Comparison of ENCODE assay signal across 9 mouse cellular contexts in the genomic region with DNA sequence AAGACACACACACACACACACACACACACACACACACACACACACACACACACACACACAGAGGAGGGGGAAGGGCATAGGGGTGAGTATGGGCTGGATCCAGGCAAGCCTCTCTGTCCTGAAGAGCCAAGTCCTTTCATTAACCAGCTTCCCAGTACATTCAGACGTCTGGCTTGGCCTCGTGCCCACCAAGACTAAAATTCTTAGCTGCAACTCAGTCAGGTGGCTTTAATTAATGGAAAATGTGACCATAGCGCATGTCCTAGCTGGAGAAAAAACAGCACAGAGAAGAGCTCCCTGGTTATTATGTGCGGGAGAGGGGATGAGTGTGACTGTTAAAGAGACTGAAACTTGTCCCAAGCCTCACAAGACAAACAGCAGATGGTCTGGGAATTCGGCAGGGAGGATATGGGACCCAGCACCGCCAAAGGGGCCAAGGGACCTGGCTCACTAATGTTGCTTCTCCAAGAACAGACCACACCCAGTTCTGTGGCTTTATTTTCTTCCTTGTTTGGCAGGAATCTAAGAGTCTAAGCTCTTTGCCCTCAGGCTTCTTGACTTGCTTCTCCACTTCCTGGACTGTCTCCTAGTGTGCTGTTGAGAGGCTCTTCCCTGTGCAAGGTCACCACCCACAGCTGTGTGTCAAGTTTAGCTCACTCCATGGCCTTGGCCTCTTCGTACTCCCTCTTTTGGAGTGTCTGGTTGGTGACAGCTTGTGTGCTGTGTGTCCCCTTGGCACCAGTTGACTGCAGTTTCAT. TPM values are rescaled to one million over a fixed set of nuclear protein-coding genes. Genes with fewer than 3 reads are reported as not detected.
DNase-seq lines count a peak whose midpoint lies in the region; ATAC-seq and TF ChIP-seq lines count a peak whose summit lies in the region.
"Had no signal": no experiment of that assay in that cellular context is flagged by ENCODE, and none has a peak within 500 bp of the region (broad histone marks: within the 10 kb centered on the region; RNA-seq: fewer than 3 reads in every experiment).

No protein-coding gene starts in this region.

- H3K4me2 ChIP-seq in hindbrain, embryonic 13.5 days, result no peak overlapping the region
- no peak overlapping the region for H3K4me2 ChIP-seq in intestine, embryonic 15.5 days (replicated peaks)
- no peak overlapping the region for H3K4me2 ChIP-seq in stomach, postnatal 0 days (replicated peaks; ENCODE audit: low read depth)

- H3K4me1 ChIP-seq in hindbrain, embryonic 10.5 days (replicated peaks), result peaks cover 24% of the 10 kb centered on the region
- H3K4me1 ChIP-seq in hindbrain, embryonic 13.5 days (replicated peaks), result no peaks in the 10 kb centered on the region; the same call in 1 of the 2 replicates
- H3K4me1 ChIP-seq in intestine, embryonic 15.5 days (replicated peaks), result peaks cover 16% of the 10 kb centered on the region; the same call in 1 of the 2 replicates
- H3K4me1 ChIP-seq in lung, adult 2 months (ENCODE audit: control insufficient read depth, insufficient read depth, low read length), result peaks cover 2% of the 10 kb centered on the region; the same call in 1 of the 2 replicates
- H3K4me1 ChIP-seq in stomach, postnatal 0 days (replicated peaks; ENCODE audit: control insufficient read depth, insufficient read depth), result peaks cover 8% of the 10 kb centered on the region; the same call in 1 of the 2 replicates

- no peak for TF ChIP-seq EP300 in stomach, postnatal 0 days (optimal IDR thresholded peaks at IDR 0.05)

- peak overlapping the region; percentile 50; the same call in 1 of the 2 replicates for H3K27ac ChIP-seq in hindbrain, embryonic 10.5 days
- H3K27ac ChIP-seq in hindbrain, embryonic 13.5 days, result no peak overlapping the region
- H3K27ac ChIP-seq in gastrocnemius, adult 2 months, result peak overlapping the region; percentile 70
- no peak overlapping the region; the same call in 1 of the 2 replicates for H3K27ac ChIP-seq in intestine, embryonic 15.5 days
- H3K27ac ChIP-seq in stomach, postnatal 0 days (replicated peaks), result peak overlapping the region; percentile 84
- H3K27ac ChIP-seq: macrophage had no signal

- ATAC-seq in hindbrain, embryonic 13.5 days (ENCODE audit: low FRiP score), result no peak
- ATAC-seq in intestine, embryonic 15.5 days, result peak; percentile 85
- ATAC-seq in stomach, postnatal 0 days (ENCODE audit: low FRiP score, low TSS enrichment), result peak; percentile 85

- peak; percentile 18 for DNase-seq in hindbrain, embryonic 10.5 days (ENCODE audit: low spot score)
- DNase-seq in adrenal gland, postnatal 10 days, result peak; percentile 67
- DNase-seq in gastrocnemius, adult 2 months, result peak; percentile 78
- peak; percentile 23 for DNase-seq in lung, adult 2 months
- peak; percentile 39 for DNase-seq in stomach, postnatal 0 days (ENCODE audit: low spot score)
- no peak for DNase-seq in layer of hippocampus, postnatal 36 days

- no peak overlapping the region for H3K4me3 ChIP-seq in hindbrain, embryonic 10.5 days
- no peak overlapping the region for H3K4me3 ChIP-seq in hindbrain, embryonic 13.5 days
- H3K4me3 ChIP-seq in gastrocnemius, adult 2 months, result peak overlapping the region; percentile 7
- no peak overlapping the region for H3K4me3 ChIP-seq in intestine, embryonic 15.5 days (replicated peaks)
- no peak overlapping the region for H3K4me3 ChIP-seq in lung, adult 2 months (replicated peaks; ENCODE audit: extremely low read depth, low read depth, low read length)
- H3K4me3 ChIP-seq in stomach, postnatal 0 days (ENCODE audit: low read depth, low read length), result no peak overlapping the region

- H3K27me3 ChIP-seq in hindbrain, embryonic 10.5 days (ENCODE audit: insufficient read depth, poor library complexity, severe bottlenecking), result no peaks in the 10 kb centered on the region
- H3K27me3 ChIP-seq in hindbrain, embryonic 13.5 days, result no peaks in the 10 kb centered on the region
- H3K27me3 ChIP-seq in intestine, embryonic 15.5 days (replicated peaks), result no peaks in the 10 kb centered on the region
- no peaks in the 10 kb centered on the region for H3K27me3 ChIP-seq in stomach, postnatal 0 days (ENCODE audit: control insufficient read depth, insufficient read depth, low read length)

- no peaks in the 10 kb centered on the region for H3K36me3 ChIP-seq in hindbrain, embryonic 10.5 days
- no peaks in the 10 kb centered on the region for H3K36me3 ChIP-seq in hindbrain, embryonic 13.5 days
- H3K36me3 ChIP-seq in intestine, embryonic 15.5 days, result no peaks in the 10 kb centered on the region
- no peaks in the 10 kb centered on the region for H3K36me3 ChIP-seq in stomach, postnatal 0 days (ENCODE audit: control insufficient read depth, insufficient read depth, low read length)

- TF ChIP-seq POLR2A in lung, adult 2 months (IDR thresholded peaks at IDR 0.05; ENCODE audit: borderline replicate concordance, extremely low read depth, low read depth, low read length), result no peak

- H3K9me3 ChIP-seq in hindbrain, embryonic 10.5 days, result no peaks in the 10 kb centered on the region
- H3K9me3 ChIP-seq in hindbrain, embryonic 13.5 days, result no peaks in the 10 kb centered on the region
- H3K9me3 ChIP-seq in intestine, embryonic 15.5 days, result no peaks in the 10 kb centered on the region
- no peaks in the 10 kb centered on the region for H3K9me3 ChIP-seq in stomach, postnatal 0 days (ENCODE audit: control insufficient read depth, low read length)

- intact Hi-C loops in gastrocnemius, adult 2 months (cut with DNase I), result no loop called here

- no peak overlapping the region for H3K9ac ChIP-seq in hindbrain, embryonic 13.5 days
- no peak overlapping the region for H3K9ac ChIP-seq in intestine, embryonic 15.5 days
- H3K9ac ChIP-seq in stomach, postnatal 0 days (ENCODE audit: low read length), result no peak overlapping the region

- 62% methylated on average over 7 of the region's 7 CpGs for WGBS in hindbrain, embryonic 10.5 days
- 61% methylated on average over 7 of the region's 7 CpGs for WGBS in hindbrain, embryonic 13.5 days
- WGBS in intestine, embryonic 15.5 days, result 52% methylated on average over 7 of the region's 7 CpGs
- WGBS in lung, adult 2 months, result 25% methylated on average over 7 of the region's 7 CpGs
- 15% methylated on average over 7 of the region's 7 CpGs for WGBS in stomach, postnatal 0 days

- TF ChIP-seq CTCF in gastrocnemius, adult 2 months (IDR thresholded peaks at IDR 0.05), result no peak
- TF ChIP-seq CTCF in lung, adult 2 months (IDR thresholded peaks at IDR 0.05; ENCODE audit: insufficient read depth, low read length), result no peak
- peak; percentile 6; the same call in 1 of the 2 replicates for TF ChIP-seq CTCF in stomach, postnatal 0 days (IDR thresholded peaks at IDR 0.05; ENCODE audit: low read depth)

RNA-seq across cellular contexts. Expression of a gene that starts 9.1 kb away (rescaled TPM):
- polyA plus RNA-seq in hindbrain, embryonic 10.5 days (2016; fragmentation: Nextera tagmentation; extraction: Ambion mirVana), result 5.8 and 8.4 TPM in 2 replicates
- polyA plus RNA-seq in hindbrain, embryonic 13.5 days (2015; fragmentation: Nextera tagmentation; extraction: Ambion mirVana), result 10.5 and 11.2 TPM in 2 replicates
- total RNA-seq in adrenal gland, postnatal 10 days (2021), result 10 to 100 TPM; 17.6 to 18.7 TPM
- 10 to 100 TPM; 15.5 to 15.9 TPM for total RNA-seq in gastrocnemius, adult 2 months (2021)
- polyA plus RNA-seq in intestine, embryonic 15.5 days (2015; fragmentation: Nextera tagmentation; extraction: Ambion mirVana), result 7.1 and 7.3 TPM in 2 replicates
- 20.3 and 37.6 TPM in 2 replicates for polyA plus RNA-seq in lung, adult 2 months (2012; rRNA removed)
- polyA plus RNA-seq in stomach, postnatal 0 days (2015; fragmentation: Nextera tagmentation; extraction: Ambion mirVana), result 4.7 and 4.9 TPM in 2 replicates
- 10 to 100 TPM; 29.6 to 33.5 TPM for total RNA-seq in layer of hippocampus, postnatal 36 days (2021)

RNA-seq across cellular contexts. Expression of a gene that starts 27.1 kb away (rescaled TPM):
- not detected in 2 replicates for polyA plus RNA-seq in hindbrain, embryonic 10.5 days (2016; fragmentation: Nextera tagmentation; extraction: Ambion mirVana)
- polyA plus RNA-seq in hindbrain, embryonic 13.5 days (2015; fragmentation: Nextera tagmentation; extraction: Ambion mirVana), result not detected in 2 replicates
- 10 to 100 TPM; 14.8 to 37.5 TPM for total RNA-seq in adrenal gland, postnatal 10 days (2021)
- not detected for total RNA-seq in gastrocnemius, adult 2 months (2021)
- 0.34 TPM in 2 replicates for polyA plus RNA-seq in intestine, embryonic 15.5 days (2015; fragmentation: Nextera tagmentation; extraction: Ambion mirVana)
- 0.08 and 0.12 TPM in 2 replicates for polyA plus RNA-seq in lung, adult 2 months (2012; rRNA removed)
- polyA plus RNA-seq in stomach, postnatal 0 days (2015; fragmentation: Nextera tagmentation; extraction: Ambion mirVana), result 0.16 and 0.33 TPM in 2 replicates
- not detected for total RNA-seq in layer of hippocampus, postnatal 36 days (2021)
- polyA plus RNA-seq: macrophage had no signal

RNA-seq across cellular contexts. Expression of a gene that starts 35.2 kb away (rescaled TPM):
- polyA plus RNA-seq in hindbrain, embryonic 10.5 days (2016; fragmentation: Nextera tagmentation; extraction: Ambion mirVana), result not detected in 2 replicates
- 0.12 and 0.17 TPM in 2 replicates for polyA plus RNA-seq in hindbrain, embryonic 13.5 days (2015; fragmentation: Nextera tagmentation; extraction: Ambion mirVana)
- total RNA-seq in adrenal gland, postnatal 10 days (2021), result 1 to 10 TPM in 1 of 2 experiments, under 1 TPM in 1; 0.88 to 1.7 TPM
- total RNA-seq in gastrocnemius, adult 2 months (2021), result not detected
- 0.58 and 0.62 TPM in 2 replicates for polyA plus RNA-seq in intestine, embryonic 15.5 days (2015; fragmentation: Nextera tagmentation; extraction: Ambion mirVana)
- 0.28 and 0.53 TPM in 2 replicates for polyA plus RNA-seq in lung, adult 2 months (2012; rRNA removed)
- polyA plus RNA-seq in stomach, postnatal 0 days (2015; fragmentation: Nextera tagmentation; extraction: Ambion mirVana), result 0.40 and 0.87 TPM in 2 replicates
- not detected for total RNA-seq in layer of hippocampus, postnatal 36 days (2021)
- polyA plus RNA-seq: macrophage had no signal

RNA-seq across cellular contexts. Expression of a gene that starts 59.2 kb away (rescaled TPM):
- polyA plus RNA-seq in hindbrain, embryonic 10.5 days (2016; fragmentation: Nextera tagmentation; extraction: Ambion mirVana), result not detected in 2 replicates
- polyA plus RNA-seq in hindbrain, embryonic 13.5 days (2015; fragmentation: Nextera tagmentation; extraction: Ambion mirVana), result not detected in 2 replicates
- total RNA-seq in adrenal gland, postnatal 10 days (2021), result not detected
- not detected for total RNA-seq in gastrocnemius, adult 2 months (2021)
- polyA plus RNA-seq in intestine, embryonic 15.5 days (2015; fragmentation: Nextera tagmentation; extraction: Ambion mirVana), result not detected in 2 replicates
- polyA plus RNA-seq in lung, adult 2 months (2012; rRNA removed), result not detected in 2 replicates
- 0.28 and 0.33 TPM in 2 replicates for polyA plus RNA-seq in stomach, postnatal 0 days (2015; fragmentation: Nextera tagmentation; extraction: Ambion mirVana)
- not detected for total RNA-seq in layer of hippocampus, postnatal 36 days (2021)
- polyA plus RNA-seq: macrophage had no signal

Comparison
In these comparisons a context has a peak if more than half of its experiments do, and no peak if none do; other contexts are left out.
1. H3K27ac ChIP-seq: peak in hindbrain, embryonic 10.5 days (single experiment), gastrocnemius, adult 2 months (single experiment) and stomach, postnatal 0 days (single experiment); none in hindbrain, embryonic 13.5 days (single experiment) and intestine, embryonic 15.5 days (single experiment).
2. DNase-seq: peak in hindbrain, embryonic 10.5 days (single experiment), adrenal gland, postnatal 10 days (single experiment), gastrocnemius, adult 2 months (single experiment), lung, adult 2 months (single experiment) and stomach, postnatal 0 days (single experiment); none in layer of hippocampus, postnatal 36 days (0 of 2).